Mouse (Mus musculus) gastrocnemius, postnatal 4 days (tissue): ENCODE data around the gene Il1r2. TPM values are rescaled to one million over a fixed set of nuclear protein-coding genes. Genes with fewer than 3 reads are reported as not detected.

Source experiments
- DNase-seq, 2 experiments: peaks; one replicate each; pipeline ENCODE4 v3.0.0; 2021 to 2022; ENCODE audit warnings: low spot score in 2 of 2, mixed read lengths in 2 of 2
- total RNA-seq, 2 experiments: library from RNA; stranded (reverse); gene quantifications; 2 replicates each; pipeline ENCODE4 v1.2.3; 2021

Il1r2 gene
- total RNA-seq, 2 experiments from 2014 or later: not detected

DNA sequence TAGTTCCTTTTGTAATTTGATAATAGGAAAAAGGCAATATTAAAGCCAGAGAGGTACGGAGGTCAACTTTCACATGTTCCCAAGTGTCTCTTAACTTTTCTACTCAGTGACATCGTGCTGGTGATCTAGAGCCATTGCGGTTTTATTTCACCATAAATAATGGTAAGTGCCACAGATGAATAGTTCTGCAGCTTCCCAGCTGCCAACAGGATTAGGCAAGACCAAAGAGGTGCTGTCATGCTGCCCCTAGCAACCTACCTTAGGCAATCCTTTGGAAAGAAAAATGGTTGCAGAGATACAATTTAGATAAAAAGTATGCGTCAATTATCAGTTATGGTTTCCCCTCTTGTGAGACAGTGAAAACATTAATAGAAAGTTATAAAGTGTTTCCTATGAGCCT, 54.6 kb downstream of the Il1r2 start:
- DNase-seq: peak in 1 of 2 experiments; percentile 1

GRCm38 (mm10) chr1:40129321-40129720, 55.4 kb downstream of the Il1r2 start:
- DNase-seq: peak in 1 of 2 experiments; percentile 4

GRCm38 (mm10) chr1:40131631-40132030, 57.8 kb downstream of the Il1r2 start:
- DNase-seq: peak in 1 of 2 experiments; percentile 4

DNA sequence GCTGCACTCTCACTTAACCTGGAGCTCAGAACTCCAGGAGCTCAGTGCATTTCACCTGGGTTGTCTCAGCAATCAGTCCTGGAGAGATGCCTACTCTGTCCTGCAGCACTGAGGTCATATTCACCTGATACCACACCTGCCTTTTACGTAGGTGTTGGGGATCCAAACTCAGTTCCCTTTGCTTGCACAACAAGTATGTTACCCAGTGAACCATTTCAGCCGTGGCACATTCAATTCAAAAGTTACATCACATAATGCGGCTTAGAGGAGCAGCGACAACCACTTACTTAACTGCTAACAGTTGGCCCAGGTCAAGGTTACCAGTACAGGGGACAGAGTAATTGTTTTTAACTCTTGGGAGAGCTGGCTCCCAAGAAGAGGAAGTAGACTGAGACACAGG, 58.8 kb downstream of the Il1r2 start:
- peak in 1 of 2 experiments; percentile 0 for DNase-seq

DNA sequence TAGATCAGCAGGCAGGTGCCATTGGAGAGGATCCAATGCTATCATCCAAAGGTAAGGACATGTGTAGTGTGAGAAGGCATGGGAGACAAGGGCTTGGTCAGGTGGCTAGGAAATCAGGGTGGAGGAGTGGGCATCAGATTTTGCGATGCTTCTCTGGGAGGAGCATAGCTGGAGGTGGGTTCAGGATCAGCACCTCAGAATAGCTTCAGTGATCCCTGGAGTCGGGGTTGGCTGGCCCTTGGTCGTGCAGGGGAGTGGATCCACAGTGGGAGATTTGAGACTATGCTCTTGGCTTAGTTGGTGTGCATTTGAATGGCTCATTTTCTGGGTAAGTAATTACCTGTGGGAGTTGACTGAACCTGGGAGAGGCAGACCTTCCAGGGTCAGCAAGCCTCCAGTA, 59.7 kb downstream of the Il1r2 start:
- peak in 1 of 2 experiments; percentile 2 for DNase-seq

GRCm38 (mm10) chr1:40139798-40140532, 66.1 kb downstream of the Il1r2 start:
- DNase-seq: peak in 1 of 2 experiments; percentile 69

DNA sequence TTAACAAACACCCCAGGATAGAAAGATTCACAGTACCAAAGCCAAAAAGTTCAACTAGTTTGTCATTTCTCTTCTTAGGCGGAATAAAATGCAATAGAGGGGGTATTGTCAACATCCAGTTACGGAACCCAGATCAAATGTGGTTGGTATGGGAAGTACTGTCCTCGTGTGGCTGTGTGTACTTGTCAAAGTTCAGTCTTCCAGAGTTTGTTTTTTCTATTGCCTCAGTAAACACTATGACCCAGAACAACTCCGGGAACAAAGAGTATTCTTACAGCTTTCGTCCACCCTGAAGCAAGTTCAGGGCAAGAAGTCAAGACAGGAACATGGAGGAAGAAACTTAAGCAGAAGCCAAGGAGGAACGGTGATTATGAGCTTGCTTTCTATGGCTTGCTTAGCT, 82.2 kb downstream of the Il1r2 start:
- DNase-seq: no peak

DNA sequence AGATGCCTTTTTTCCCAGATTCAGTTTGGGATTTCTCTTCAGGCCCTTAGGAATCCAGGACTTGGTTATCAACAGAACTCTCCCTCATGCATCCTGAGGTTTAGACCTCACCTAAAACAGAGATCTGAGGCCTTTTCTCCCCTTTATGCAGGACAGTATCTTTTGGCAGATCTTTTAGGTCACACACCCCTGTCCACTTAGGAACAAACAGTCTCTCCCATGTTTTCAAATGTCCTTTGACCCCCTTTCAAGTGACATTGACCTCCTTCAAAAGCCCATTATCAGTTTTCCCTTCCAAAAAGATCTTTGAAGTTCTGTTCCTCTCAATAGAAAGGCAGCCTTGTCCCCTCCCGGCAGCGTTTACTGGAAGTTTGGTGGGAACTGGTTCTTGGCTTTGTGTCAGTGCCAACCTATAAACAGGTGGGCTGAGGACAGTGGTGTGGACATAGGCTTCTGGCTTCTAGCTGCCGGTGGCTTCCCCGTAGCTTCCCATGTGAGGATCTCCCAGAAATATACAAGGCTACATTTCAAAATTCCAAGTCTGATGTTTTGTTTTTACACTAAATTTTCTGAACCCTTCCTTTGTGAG, 89.5 kb downstream of the Il1r2 start:
- DNase-seq: no peak

- no peak for DNase-seq
These were observed 90.5 kb downstream of the Il1r2 start for GRCm38 (mm10) chr1:40164331-40164730.

DNA sequence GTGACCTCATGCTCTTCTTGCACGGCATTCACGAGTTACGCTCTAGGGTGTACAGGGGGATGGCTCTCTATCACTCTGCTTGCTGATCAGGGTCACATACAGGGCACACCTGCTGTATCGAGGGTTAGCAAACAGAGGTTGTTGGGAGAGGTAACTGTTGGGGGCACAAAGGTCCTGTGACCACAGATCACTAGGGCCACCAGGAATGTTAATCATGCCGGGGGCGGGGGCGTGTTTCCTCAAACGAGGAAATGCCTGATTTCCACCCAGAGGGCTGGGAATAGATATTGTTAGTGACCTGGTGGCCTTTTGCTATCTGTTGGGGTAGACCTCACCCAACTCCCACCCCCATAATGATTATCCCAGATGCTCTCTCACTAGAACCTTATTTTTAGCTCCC, 93.7 kb downstream of the Il1r2 start:
- DNase-seq: no peak

- peak in 1 of 2 experiments; percentile 22 for DNase-seq
These were observed 98.0 kb downstream of the Il1r2 start for GRCm38 (mm10) chr1:40171878-40172277.

- no peak for DNase-seq
These were observed 100.3 kb downstream of the Il1r2 start for GRCm38 (mm10) chr1:40174146-40174545.

Other genes starting within 250 kb of the Il1r2 start
- 100 to 1,000 TPM; 156 to 168 TPM for gene Map4k4, start 173.2 kb upstream of the Il1r2 start, total RNA-seq
- 1 to 10 TPM; 6.3 to 6.4 TPM for gene Il1r1, start 151.0 kb downstream of the Il1r2 start, total RNA-seq